Mouse (Mus musculus): ENCODE results near the gene Ldlrap1.

GRCm38 (mm10) chr4:134814229-134814571 is 46.4 kb upstream of the Ldlrap1 start:
- TF ChIP-seq POLR2A (IDR thresholded peaks at IDR 0.05; ENCODE audit: insufficient read length, low read depth) (no peak), POLR2AphosphoS2 (IDR thresholded peaks at IDR 0.05; ENCODE audit: insufficient read length, low read depth) (no peak), CEBPB (IDR thresholded peaks at IDR 0.05; ENCODE audit: insufficient read depth, poor library complexity, severe bottlenecking) (no peak), MYOD1 (IDR thresholded peaks at IDR 0.05; ENCODE audit: control insufficient read depth in 1 of 3, insufficient read length in 2 of 3, low read depth in 2 of 3) (no peak), USF1 (IDR thresholded peaks at IDR 0.05; ENCODE audit: low read depth) (no peak), E2F4 (IDR thresholded peaks at IDR 0.05; ENCODE audit: insufficient read depth) (no peak), REST (IDR thresholded peaks at IDR 0.05; ENCODE audit: insufficient read depth, insufficient read length) (no peak), MYOG (IDR thresholded peaks at IDR 0.05; ENCODE audit: control insufficient read depth in 1 of 3, insufficient read depth in 1 of 3, insufficient read length in 2 of 3, low read depth in 2 of 3) (no peak), TCF3 (IDR thresholded peaks at IDR 0.05; ENCODE audit: insufficient read length, low read depth) (no peak), MAX (IDR thresholded peaks at IDR 0.05; ENCODE audit: low read depth) (no peak), TCF12 (IDR thresholded peaks at IDR 0.05; ENCODE audit: insufficient read depth, poor library complexity, severe bottlenecking) (no peak)
